Mouse (Mus musculus): ENCODE results near the gene Krt87. TPM values are rescaled to one million over a fixed set of nuclear protein-coding genes. Genes with fewer than 3 reads are reported as not detected.

The Krt87 gene
- polyA plus RNA-seq, 1 experiment from 2014 or later, result not detected

DNA sequence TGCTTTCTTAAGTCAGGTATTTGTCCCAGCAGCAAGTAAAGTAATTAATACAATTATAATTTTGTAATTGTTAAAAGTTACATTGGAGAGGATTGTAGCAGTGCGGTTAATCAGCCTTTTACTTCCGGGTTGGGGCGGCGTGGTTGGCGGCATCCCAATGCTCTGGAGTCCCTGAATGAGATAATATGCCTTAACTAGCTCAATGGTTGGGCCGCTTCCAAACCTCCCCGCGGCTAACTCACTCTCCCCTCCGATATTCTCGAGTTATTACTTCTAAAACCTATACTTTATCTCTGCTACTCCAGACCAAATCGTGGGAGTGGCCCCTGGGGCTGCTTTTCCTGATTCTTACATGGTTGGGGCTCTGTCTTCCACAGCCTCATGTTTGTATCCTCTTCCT lies 8.0 kb upstream of the Krt87 start:
- peak; percentile 19 for DNase-seq (ENCODE audit: low spot score)

DNA sequence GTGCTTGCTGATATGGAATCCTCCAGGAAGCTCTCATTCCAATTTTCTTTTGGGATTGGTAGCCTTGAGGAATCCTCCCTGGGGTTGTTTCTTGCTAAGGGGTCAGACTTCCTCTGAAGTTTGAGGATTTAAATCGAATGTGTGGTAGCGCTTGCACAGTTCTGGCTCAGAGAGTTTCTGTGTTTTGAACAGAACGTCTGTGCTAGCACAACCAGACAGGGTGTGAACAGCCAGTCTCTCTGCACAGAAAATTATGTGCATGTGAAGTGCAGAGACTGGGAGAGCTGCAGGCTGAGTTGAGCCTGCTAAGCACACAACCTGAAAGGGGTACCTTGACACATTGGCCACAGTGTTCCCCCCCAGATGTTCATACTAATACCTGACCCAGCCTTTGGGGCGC lies 2.2 kb upstream of the Krt87 start:
- H3K4me2 ChIP-seq (ENCODE audit: low read length), result no peak overlapping the region
- H3K9ac ChIP-seq (ENCODE audit: low read length), result no peak overlapping the region
- ATAC-seq (no peak), DNase-seq (ENCODE audit: low spot score) (peak; percentile 25)
- H3K9me3 ChIP-seq (replicated peaks; ENCODE audit: control insufficient read depth, low read length), result no peaks in the 10 kb centered on the region
- WGBS, result 73% methylated on average over 4 of the region's 4 CpGs
- peaks cover 4% of the 10 kb centered on the region; the same call in 1 of the 2 replicates for H3K27me3 ChIP-seq (replicated peaks; ENCODE audit: control insufficient read depth, insufficient read depth, low read length)
- H3K4me1 ChIP-seq (ENCODE audit: control insufficient read depth, insufficient read depth, low read length), result no peaks in the 10 kb centered on the region
- no peaks in the 10 kb centered on the region for H3K36me3 ChIP-seq (ENCODE audit: control insufficient read depth, insufficient read depth, low read length)
- 0 out of 2 replicates have a peak overlapping the region, but pooled peaks have one; percentile 5 for H3K27ac ChIP-seq (ENCODE audit: low read depth, low read length)
- no peak overlapping the region for H3K4me3 ChIP-seq (ENCODE audit: low read depth, low read length)

More for the DNA sequence above, 8.0 kb upstream of the Krt87 start:
- ATAC-seq, result no peak
- H3K27ac ChIP-seq (ENCODE audit: low read depth, low read length), result no peak overlapping the region
- no peak overlapping the region for H3K4me2 ChIP-seq (ENCODE audit: low read length)
- no peaks in the 10 kb centered on the region for H3K27me3 ChIP-seq (replicated peaks; ENCODE audit: control insufficient read depth, insufficient read depth, low read length)
- H3K36me3 ChIP-seq (ENCODE audit: control insufficient read depth, insufficient read depth, low read length), result no peaks in the 10 kb centered on the region
- H3K4me1 ChIP-seq (ENCODE audit: control insufficient read depth, insufficient read depth, low read length), result no peaks in the 10 kb centered on the region
- no peaks in the 10 kb centered on the region for H3K9me3 ChIP-seq (replicated peaks; ENCODE audit: control insufficient read depth, low read length)
- WGBS, result 50% methylated on average over 11 of the region's 11 CpGs
- no peak overlapping the region for H3K4me3 ChIP-seq (ENCODE audit: low read depth, low read length)
- no peak overlapping the region for H3K9ac ChIP-seq (ENCODE audit: low read length)

DNA sequence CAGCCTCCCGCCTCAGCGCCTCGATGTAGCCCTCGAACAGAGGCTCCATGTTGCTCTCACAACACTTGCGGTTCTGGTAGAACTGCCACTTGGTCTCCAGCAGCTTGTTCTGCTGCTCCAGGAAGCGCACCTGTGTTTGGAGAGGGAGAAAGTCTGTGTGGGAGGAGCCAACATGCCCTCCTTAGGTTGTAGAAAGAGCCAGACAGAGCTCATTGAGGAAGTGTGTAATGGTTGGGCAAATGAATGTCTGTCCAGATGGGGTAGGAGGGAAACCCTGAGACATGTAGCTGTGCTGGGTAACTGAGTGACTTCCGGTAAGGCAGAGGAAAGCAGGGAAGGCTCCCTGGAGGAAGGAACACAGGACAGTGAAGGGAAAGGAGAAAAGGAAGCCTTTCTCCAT lies 2.0 kb downstream of the Krt87 start:
- ATAC-seq, result no peak

DNA sequence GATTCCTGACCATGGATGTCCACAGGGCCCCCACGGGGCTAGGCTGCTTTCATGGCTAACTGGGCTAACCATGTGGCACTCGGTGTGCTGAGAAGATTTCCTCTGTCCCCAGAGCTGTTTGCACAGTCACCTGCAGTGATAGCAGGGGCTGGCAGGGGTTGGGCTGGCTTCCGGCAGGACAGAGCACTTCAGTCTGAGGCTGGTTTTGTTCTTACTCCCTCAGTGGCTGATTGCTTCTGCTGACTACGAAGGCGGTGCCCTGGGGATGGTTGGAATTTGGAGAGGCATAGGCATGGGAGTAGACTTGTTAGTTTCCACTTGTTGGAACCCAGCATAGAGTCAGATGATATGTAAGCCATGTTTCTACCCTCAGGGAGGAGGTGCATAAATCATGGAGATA lies 13.7 kb downstream of the Krt87 start:
- 31% methylated on average over 5 of the region's 5 CpGs for WGBS
- Histone ChIP-seq H3K4me2 (ENCODE audit: low read length) (no peak overlapping the region), H3K9me3 (replicated peaks; ENCODE audit: control insufficient read depth, low read length) (no peaks in the 10 kb centered on the region), H3K4me3 (ENCODE audit: low read depth, low read length) (no peak overlapping the region), H3K27ac (ENCODE audit: low read depth, low read length) (no peak overlapping the region), H3K9ac (ENCODE audit: low read length) (no peak overlapping the region), H3K4me1 (ENCODE audit: control insufficient read depth, insufficient read depth, low read length) (no peaks in the 10 kb centered on the region), H3K27me3 (replicated peaks; ENCODE audit: control insufficient read depth, insufficient read depth, low read length) (no peaks in the 10 kb centered on the region), H3K36me3 (ENCODE audit: control insufficient read depth, insufficient read depth, low read length) (no peaks in the 10 kb centered on the region)
- ATAC-seq (no peak), DNase-seq (ENCODE audit: low spot score) (no peak)

More for the DNA sequence above, 2.0 kb downstream of the Krt87 start:
- peaks cover 4% of the 10 kb centered on the region; the same call in 1 of the 2 replicates for H3K27me3 ChIP-seq (replicated peaks; ENCODE audit: control insufficient read depth, insufficient read depth, low read length)
- no peaks in the 10 kb centered on the region for H3K4me1 ChIP-seq (ENCODE audit: control insufficient read depth, insufficient read depth, low read length)
- H3K9ac ChIP-seq (ENCODE audit: low read length), result no peak overlapping the region
- 85% methylated on average over 7 of the region's 7 CpGs for WGBS
- H3K9me3 ChIP-seq (replicated peaks; ENCODE audit: control insufficient read depth, low read length), result no peaks in the 10 kb centered on the region
- H3K4me3 ChIP-seq (ENCODE audit: low read depth, low read length), result no peak overlapping the region
- H3K36me3 ChIP-seq (ENCODE audit: control insufficient read depth, insufficient read depth, low read length), result no peaks in the 10 kb centered on the region
- H3K27ac ChIP-seq (ENCODE audit: low read depth, low read length), result no peak overlapping the region
- no peak for DNase-seq (ENCODE audit: low spot score)
- H3K4me2 ChIP-seq (ENCODE audit: low read length), result no peak overlapping the region

DNA sequence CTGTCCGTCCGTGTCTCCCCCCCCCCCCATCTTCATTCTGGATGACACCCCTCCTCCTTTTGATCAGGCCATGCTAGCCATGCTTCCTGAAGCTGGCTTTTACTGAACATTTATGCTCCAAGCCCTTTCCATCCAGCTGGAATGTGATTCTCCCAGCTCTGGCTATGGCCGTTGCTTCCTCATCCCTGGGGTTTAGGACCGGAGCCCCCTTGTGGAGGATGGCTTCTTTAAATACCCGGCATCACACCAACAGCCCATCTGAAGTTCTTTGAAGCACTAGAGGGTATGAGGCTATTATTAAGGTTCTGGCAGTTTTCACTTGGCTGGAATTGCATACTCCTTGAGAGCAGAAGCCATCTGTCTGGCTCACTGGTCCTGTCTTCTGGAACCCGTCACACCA lies 17.7 kb downstream of the Krt87 start:
- Histone ChIP-seq H3K9me3 (replicated peaks; ENCODE audit: control insufficient read depth, low read length) (no peaks in the 10 kb centered on the region), H3K27ac (ENCODE audit: low read depth, low read length) (no peak overlapping the region), H3K36me3 (ENCODE audit: control insufficient read depth, insufficient read depth, low read length) (no peaks in the 10 kb centered on the region), H3K27me3 (replicated peaks; ENCODE audit: control insufficient read depth, insufficient read depth, low read length) (no peaks in the 10 kb centered on the region), H3K4me1 (ENCODE audit: control insufficient read depth, insufficient read depth, low read length) (no peaks in the 10 kb centered on the region), H3K9ac (ENCODE audit: low read length) (no peak overlapping the region), H3K4me3 (ENCODE audit: low read depth, low read length) (no peak overlapping the region), H3K4me2 (ENCODE audit: low read length) (no peak overlapping the region)
- ATAC-seq (no peak), DNase-seq (ENCODE audit: low spot score) (peak; percentile 35)
- WGBS, result 46% methylated on average over 6 of the region's 6 CpGs

DNA sequence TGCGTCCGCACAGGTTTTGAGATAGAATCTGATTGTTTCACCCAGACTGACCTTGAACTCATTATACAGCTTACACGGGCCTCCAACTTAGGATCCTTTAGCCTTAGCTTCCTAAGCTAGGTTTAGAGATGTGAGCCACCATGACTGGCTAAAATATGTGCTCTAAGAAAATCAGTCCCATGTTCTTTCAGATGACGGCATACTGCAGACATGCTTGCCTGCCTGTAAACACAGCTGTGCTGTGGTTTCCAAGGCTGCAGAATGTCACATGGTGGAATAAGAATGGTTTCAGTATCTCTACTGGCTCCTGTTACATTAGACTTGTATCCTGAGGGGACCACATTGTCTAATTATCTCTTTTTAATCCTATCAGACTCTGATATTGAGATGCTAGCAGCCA lies 19.7 kb downstream of the Krt87 start:
- Histone ChIP-seq H3K4me1 (ENCODE audit: control insufficient read depth, insufficient read depth, low read length) (no peaks in the 10 kb centered on the region), H3K9me3 (replicated peaks; ENCODE audit: control insufficient read depth, low read length) (no peaks in the 10 kb centered on the region), H3K27me3 (replicated peaks; ENCODE audit: control insufficient read depth, insufficient read depth, low read length) (0 out of 2 replicates have a peak, but pooled peaks cover 2% of the 10 kb centered on the region), H3K9ac (ENCODE audit: low read length) (no peak overlapping the region), H3K4me2 (ENCODE audit: low read length) (no peak overlapping the region), H3K36me3 (ENCODE audit: control insufficient read depth, insufficient read depth, low read length) (no peaks in the 10 kb centered on the region), H3K4me3 (ENCODE audit: low read depth, low read length) (no peak overlapping the region), H3K27ac (ENCODE audit: low read depth, low read length) (no peak overlapping the region)
- ATAC-seq (no peak), DNase-seq (ENCODE audit: low spot score) (peak; percentile 11)
- 88% methylated on average over 4 of the region's 4 CpGs for WGBS

DNA sequence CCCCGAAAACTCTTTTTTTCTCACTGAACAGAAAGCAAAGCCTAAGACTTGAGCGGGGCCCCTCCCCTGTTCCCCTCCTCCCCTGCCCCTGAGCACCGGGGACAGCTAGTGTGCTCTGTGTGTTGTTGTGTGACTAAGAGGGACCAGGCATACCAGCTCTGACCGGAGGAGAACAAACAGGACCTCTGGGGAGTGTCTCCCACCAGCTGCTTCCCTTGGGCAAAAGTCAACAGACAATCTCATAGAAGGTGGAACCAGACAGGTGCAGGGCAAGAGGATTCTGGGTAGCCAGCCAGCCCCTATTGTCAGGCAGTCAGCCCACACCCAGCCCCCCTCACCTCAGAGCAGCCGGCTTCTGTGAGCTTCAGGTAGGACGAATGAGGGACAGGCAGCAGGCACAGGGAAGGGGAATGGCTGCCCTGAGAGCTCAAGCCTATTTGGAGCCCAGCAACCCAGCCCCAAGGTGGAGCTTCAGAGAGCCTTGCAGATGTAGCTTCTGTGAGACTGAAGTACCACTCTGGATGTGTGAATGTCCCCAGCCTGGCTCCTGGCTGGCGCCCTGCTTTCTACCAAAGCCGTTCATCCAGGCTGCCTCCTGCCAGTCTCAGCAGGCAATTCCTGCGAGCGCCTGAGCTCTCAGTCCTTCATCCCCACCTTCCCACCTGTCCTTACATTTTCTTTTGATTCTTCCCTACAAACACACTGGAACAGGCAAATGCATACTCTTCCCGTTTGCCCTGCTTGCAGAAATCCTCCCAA lies 23.6 kb downstream of the Krt87 start:
- 41% methylated on average over 11 of the region's 11 CpGs for WGBS

DNA sequence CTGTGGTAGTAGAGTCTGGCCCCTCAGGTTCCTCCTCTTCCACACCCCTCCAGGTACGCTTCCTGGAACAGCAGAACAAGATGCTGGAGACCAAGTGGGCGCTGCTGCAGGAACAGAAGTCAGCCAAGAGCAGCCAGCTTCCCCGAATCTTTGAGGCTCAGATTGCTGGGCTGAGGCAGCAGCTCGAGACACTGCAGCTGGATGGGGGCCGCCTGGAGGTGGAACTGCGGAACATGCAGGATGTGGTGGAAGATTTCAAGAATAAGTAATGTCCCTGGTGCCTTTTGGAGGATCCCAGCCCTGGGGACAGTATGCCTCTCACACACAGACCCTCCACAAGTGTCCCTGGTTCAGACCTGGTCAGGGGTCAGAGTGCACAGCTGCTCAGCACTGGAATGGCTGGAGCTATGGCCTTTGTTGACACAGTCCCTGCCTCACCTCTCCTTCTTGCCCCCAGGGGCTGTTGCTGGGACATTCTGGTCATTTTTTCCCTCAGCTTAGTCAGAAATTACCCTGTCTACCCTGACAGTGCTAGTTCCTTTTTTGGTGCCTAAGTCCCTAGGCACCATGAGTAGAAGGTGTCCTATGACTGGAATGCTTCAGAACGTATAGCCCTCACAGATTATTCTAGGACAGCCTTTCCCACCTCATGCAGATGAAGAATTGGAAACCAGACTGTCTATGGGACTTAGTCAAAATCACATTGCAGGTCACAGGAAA lies 24.5 kb downstream of the Krt87 start:
- WGBS, result 56% methylated on average over 7 of the region's 7 CpGs
- H3K4me2 ChIP-seq (ENCODE audit: low read length), result no peak overlapping the region
- 0 out of 2 replicates have a peak, but pooled peaks cover 14% of the 10 kb centered on the region for H3K27me3 ChIP-seq (replicated peaks; ENCODE audit: control insufficient read depth, insufficient read depth, low read length)
- no peak overlapping the region for H3K27ac ChIP-seq (ENCODE audit: low read depth, low read length)
- H3K4me3 ChIP-seq (ENCODE audit: low read depth, low read length), result no peak overlapping the region
- H3K36me3 ChIP-seq (ENCODE audit: control insufficient read depth, insufficient read depth, low read length), result no peaks in the 10 kb centered on the region
- H3K4me1 ChIP-seq (ENCODE audit: control insufficient read depth, insufficient read depth, low read length), result no peaks in the 10 kb centered on the region
- no peaks in the 10 kb centered on the region for H3K9me3 ChIP-seq (replicated peaks; ENCODE audit: control insufficient read depth, low read length)
- ATAC-seq (no peak), DNase-seq (ENCODE audit: low spot score) (no peak)
- H3K9ac ChIP-seq (ENCODE audit: low read length), result no peak overlapping the region

More for the DNA sequence above, 23.6 kb downstream of the Krt87 start:
- no peak for ATAC-seq
- Histone ChIP-seq H3K9ac (ENCODE audit: low read length) (no peak overlapping the region), H3K4me3 (ENCODE audit: low read depth, low read length) (no peak overlapping the region), H3K27ac (ENCODE audit: low read depth, low read length) (no peak overlapping the region), H3K4me2 (ENCODE audit: low read length) (no peak overlapping the region), H3K27me3 (replicated peaks; ENCODE audit: control insufficient read depth, insufficient read depth, low read length) (0 out of 2 replicates have a peak, but pooled peaks cover 14% of the 10 kb centered on the region), H3K9me3 (replicated peaks; ENCODE audit: control insufficient read depth, low read length) (no peaks in the 10 kb centered on the region), H3K36me3 (ENCODE audit: control insufficient read depth, insufficient read depth, low read length) (no peaks in the 10 kb centered on the region), H3K4me1 (ENCODE audit: control insufficient read depth, insufficient read depth, low read length) (no peaks in the 10 kb centered on the region)
- DNase-seq (ENCODE audit: low spot score), result no peak

DNA sequence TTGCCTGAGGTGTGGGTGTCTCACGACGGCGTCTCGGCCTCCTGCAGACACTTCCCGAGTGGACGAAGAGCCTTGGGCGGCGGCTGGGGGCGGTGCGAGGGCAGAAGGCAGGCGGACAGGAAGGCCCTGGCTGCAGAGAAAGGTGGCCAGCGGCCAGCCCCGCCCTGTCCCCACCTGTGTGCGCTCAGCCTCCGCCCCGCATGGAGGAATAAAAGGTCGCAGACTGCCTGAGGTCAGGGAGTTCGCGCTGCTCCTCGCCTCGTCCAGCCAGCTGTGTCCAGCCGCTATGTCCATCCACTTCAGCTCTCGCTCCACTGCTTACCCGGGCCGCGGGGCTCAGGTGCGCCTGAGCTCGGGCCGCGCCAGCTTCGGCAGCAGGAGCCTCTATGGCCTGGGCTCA lies 26.4 kb downstream of the Krt87 start:
- no peaks in the 10 kb centered on the region for H3K4me1 ChIP-seq (ENCODE audit: control insufficient read depth, insufficient read depth, low read length)
- no peaks in the 10 kb centered on the region for H3K36me3 ChIP-seq (ENCODE audit: control insufficient read depth, insufficient read depth, low read length)
- no peak overlapping the region for H3K4me2 ChIP-seq (ENCODE audit: low read length)
- no peaks in the 10 kb centered on the region for H3K9me3 ChIP-seq (replicated peaks; ENCODE audit: control insufficient read depth, low read length)
- 22% methylated on average over 30 of the region's 31 CpGs for WGBS
- no peak overlapping the region for H3K4me3 ChIP-seq (ENCODE audit: low read depth, low read length)
- no peak for ATAC-seq
- 0 out of 2 replicates have a peak, but pooled peaks cover 14% of the 10 kb centered on the region for H3K27me3 ChIP-seq (replicated peaks; ENCODE audit: control insufficient read depth, insufficient read depth, low read length)
- DNase-seq (ENCODE audit: low spot score), result no peak
- H3K9ac ChIP-seq (ENCODE audit: low read length), result no peak overlapping the region
- no peak overlapping the region for H3K27ac ChIP-seq (ENCODE audit: low read depth, low read length)

Data from forebrain, embryonic 14.5 days (tissue).